Mouse (Mus musculus) bone marrow, adult 2 months (tissue): ENCODE measurements around the gene Actb.

Experiments used
- CTCF ChIP-seq: fragments of 200-500 bp; IDR thresholded peaks from 2 replicates; pipeline ENCODE4 v1.5.1; 2011; ENCODE audit warnings: low read length, control low read depth; ENCODE audit not compliant: control insufficient read depth, insufficient read depth
- POLR2A ChIP-seq: fragments of 200-500 bp; IDR thresholded peaks from 2 replicates; pipeline ENCODE4 v1.6.1; 2011; ENCODE audit warnings: low read depth, mild to moderate bottlenecking, control low read depth, low read length, borderline replicate concordance; ENCODE audit not compliant: control insufficient read depth

DNA sequence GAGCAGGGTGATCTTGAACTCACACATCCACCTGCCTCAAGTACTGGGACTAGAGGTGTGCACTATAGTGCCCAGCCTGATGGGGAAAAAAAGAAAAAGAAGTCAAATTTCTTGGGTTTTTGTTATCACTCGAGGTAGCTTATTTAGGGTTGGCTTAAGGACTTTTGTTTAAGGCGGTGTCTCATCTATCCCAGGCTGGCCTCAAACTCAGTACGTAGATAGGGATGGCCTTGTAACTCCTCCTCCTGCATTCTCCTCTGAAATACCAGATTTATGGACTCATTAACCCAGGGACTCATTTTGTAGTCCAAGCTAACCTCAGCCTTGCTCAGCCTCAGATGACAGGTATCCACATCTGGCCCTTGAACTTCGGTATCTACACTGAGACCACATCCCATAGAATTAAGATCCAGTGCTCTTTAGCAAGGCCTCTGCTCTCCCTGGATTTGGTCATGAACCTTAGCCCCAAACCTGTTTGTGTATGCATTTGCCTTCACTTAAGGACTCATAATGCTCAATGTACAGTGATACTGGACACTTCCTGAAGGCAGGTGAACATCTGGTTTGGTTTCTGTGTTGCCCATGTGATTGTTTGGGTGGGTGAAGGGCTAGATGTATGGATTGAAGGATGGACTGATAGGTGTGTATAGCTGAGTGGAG, 4.6 kb downstream of the Actb start:
- TF ChIP-seq CTCF (no peak), POLR2A (peak; percentile 26; the same call in 1 of the 2 replicates)
